Mouse (Mus musculus) G1E (cell line): ENCODE data around the gene Dusp6.

Source experiments
- CTCF ChIP-seq: IDR thresholded peaks from 2 replicates; pipeline ENCODE4 v1.5.1; 2012; ENCODE audit warnings: low read depth, low read length, inconsistent platforms, mixed read lengths
- GATA2 ChIP-seq: IDR thresholded peaks from 2 replicates; pipeline ENCODE4 v1.6.1; 2012; ENCODE audit warnings: low read depth, low read length, inconsistent platforms, borderline replicate concordance

DNA sequence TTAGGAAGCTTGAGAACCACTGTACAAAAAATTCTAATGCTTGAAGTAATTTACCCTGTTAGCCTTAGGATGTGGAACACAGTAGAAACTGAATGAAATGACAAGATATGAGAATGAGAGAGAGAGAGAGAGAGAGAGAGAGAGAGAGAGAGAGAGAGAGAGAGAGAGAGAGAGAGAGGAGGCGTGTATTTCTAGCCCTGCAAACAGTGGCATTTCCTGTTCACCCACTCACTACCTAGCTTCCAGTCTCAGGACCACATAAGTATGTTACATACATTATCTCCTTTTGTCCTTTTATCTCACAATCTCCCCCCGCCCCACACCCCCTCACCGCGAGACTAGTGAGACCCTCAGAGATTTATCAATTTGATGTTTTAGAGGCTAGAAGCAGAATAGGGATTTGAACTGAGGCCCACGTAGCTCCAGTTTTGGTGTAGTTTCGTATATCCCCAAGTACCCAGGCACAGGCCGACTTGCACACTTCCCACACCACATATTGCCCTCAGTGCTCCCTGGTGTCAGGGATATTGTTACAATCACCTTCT lies 21.7 kb upstream of the Dusp6 start:
- TF ChIP-seq CTCF (no peak), GATA2 (no peak)
